Mouse (Mus musculus) bone marrow, adult 2 months (tissue): ENCODE measurements around the gene Snn.

Experiments
- CTCF ChIP-seq: fragments of 200-500 bp; IDR thresholded peaks from 2 replicates; pipeline ENCODE4 v1.5.1; 2011; ENCODE audit warnings: low read length, control low read depth; ENCODE audit not compliant: control insufficient read depth, insufficient read depth
- POLR2A ChIP-seq: fragments of 200-500 bp; IDR thresholded peaks from 2 replicates; pipeline ENCODE4 v1.6.1; 2011; ENCODE audit warnings: low read depth, mild to moderate bottlenecking, control low read depth, low read length, borderline replicate concordance; ENCODE audit not compliant: control insufficient read depth

- TF ChIP-seq CTCF, result no peak
- TF ChIP-seq POLR2A, result no peak
Observed at GRCm38 (mm10) chr16:11028206-11028605, 32.5 kb upstream of the Snn start.
